Mouse (Mus musculus) intestine, embryonic 14.5 days (tissue): ENCODE data around the gene Zfp287. TPM values are rescaled to one million over a fixed set of nuclear protein-coding genes. Genes with fewer than 3 reads are reported as not detected.

Experiments used
- ATAC-seq: fragments of 200-750 bp; cut with Nextera tagmentation; replicated peaks from 2 replicates; pipeline ENCODE4 v1.8.0; 2017; ENCODE audit warnings: low read depth, moderate number of reproducible peaks, moderate TSS enrichment, moderate library complexity; ENCODE audit not compliant: low FRiP score, low TSS enrichment
- DNase-seq: peaks from one replicate; pipeline ENCODE4 v3.0.0-alpha.2; 2018; ENCODE audit warnings: low spot score
- H3K27ac ChIP-seq: fragments of 300-500 bp; sonication (generic); 2 replicates; pipeline ENCODE4 v1.5.1; 2014; ENCODE audit warnings: low read depth, mild to moderate bottlenecking, control low read depth
- H3K27me3 ChIP-seq: fragments of 300-500 bp; sonication (generic); replicated peaks from 2 replicates; pipeline ENCODE4 v1.6.1; 2014; ENCODE audit warnings: low read length, control low read depth; ENCODE audit not compliant: control insufficient read depth, insufficient read depth
- H3K36me3 ChIP-seq: fragments of 300-500 bp; sonication (generic); 2 replicates; pipeline ENCODE4 v1.6.1; 2014; ENCODE audit warnings: low read length, control low read depth; ENCODE audit not compliant: control insufficient read depth, insufficient read depth
- H3K4me1 ChIP-seq: fragments of 300-500 bp; sonication (generic); replicated peaks from 2 replicates; pipeline ENCODE4 v1.6.1; 2014; ENCODE audit warnings: low read length, control low read depth, mixed read lengths; ENCODE audit not compliant: control insufficient read depth, insufficient read depth
- H3K4me2 ChIP-seq: fragments of 300-500 bp; sonication (generic); 2 replicates; pipeline ENCODE4 v1.6.1; 2014; ENCODE audit warnings: low read length
- H3K4me3 ChIP-seq: fragments of 300-500 bp; sonication (generic); 2 replicates; pipeline ENCODE4 v1.5.1; 2014; ENCODE audit warnings: low read depth, low read length, control low read depth, mixed read lengths
- H3K9ac ChIP-seq: fragments of 300-500 bp; sonication (generic); 2 replicates; pipeline ENCODE4 v1.6.1; 2014; ENCODE audit warnings: mild to moderate bottlenecking, low read length
- H3K9me3 ChIP-seq: fragments of 300-500 bp; sonication (generic); 2 replicates; pipeline ENCODE4 v1.6.1; 2016; ENCODE audit warnings: low read length, control low read depth; ENCODE audit not compliant: control insufficient read depth
- WGBS: fragments of 180-500 bp; shearing (Covaris S2); extraction: QIAGEN DNeasy Blood & Tissue Kit; methylation state at CpG from one replicate; pipeline ENCODE4 v1.1.7; 2014; 5-methylcytosine and 5-hydroxymethylcytosine counted together
- polyA plus RNA-seq: library from polyadenylated mRNA; unstranded; fragments of >200 nt; fragmentation: Nextera tagmentation; extraction: Ambion mirVana; gene quantifications from 2 replicates; pipeline ENCODE4 v1.2.1, GENCODE M21; 2014

Gene Zfp287
- polyA plus RNA-seq, 1 experiment from 2014 or later, result 7.7 TPM

DNA sequence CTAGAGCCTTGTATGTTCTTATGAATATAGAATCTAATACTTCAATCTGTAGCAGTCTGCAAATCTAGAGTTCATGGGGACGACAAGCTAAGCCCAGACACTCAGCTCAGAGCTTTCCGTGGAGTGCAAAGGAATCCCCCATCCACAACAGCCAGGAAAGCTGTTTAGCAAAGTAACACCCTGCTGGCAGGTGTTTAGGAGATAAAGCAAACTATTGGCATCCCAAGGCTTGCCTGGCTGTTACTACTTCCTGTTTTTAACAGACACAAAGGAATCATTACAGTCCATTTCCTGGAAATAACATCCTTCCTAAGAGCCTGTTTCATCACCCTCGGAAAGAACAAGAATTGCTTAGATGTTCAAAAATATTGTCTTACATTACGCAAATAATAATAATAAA is 70.8 kb downstream of the Zfp287 start:
- ATAC-seq (no peak), DNase-seq (no peak)
- H3K9ac ChIP-seq, result no peak overlapping the region
- WGBS, result 53% methylated on average over 4 of the region's 4 CpGs
- no peak overlapping the region for H3K4me2 ChIP-seq
- H3K36me3 ChIP-seq, result peaks cover 22% of the 10 kb centered on the region
- H3K27me3 ChIP-seq, result no peaks in the 10 kb centered on the region
- H3K4me3 ChIP-seq, result no peak overlapping the region
- no peaks in the 10 kb centered on the region for H3K4me1 ChIP-seq
- no peak overlapping the region for H3K27ac ChIP-seq
- H3K9me3 ChIP-seq, result no peaks in the 10 kb centered on the region

GRCm38 (mm10) chr11:62652080-62652479 is 79.6 kb downstream of the Zfp287 start:
- 86% methylated on average over 3 of the region's 3 CpGs for WGBS
- DNase-seq, result no peak
- ATAC-seq, result no peak
- peaks cover 17% of the 10 kb centered on the region; the same call in 1 of the 2 replicates for H3K36me3 ChIP-seq
- no peaks in the 10 kb centered on the region for H3K9me3 ChIP-seq
- H3K27me3 ChIP-seq, result no peaks in the 10 kb centered on the region
- no peak overlapping the region for H3K4me2 ChIP-seq
- peaks cover 8% of the 10 kb centered on the region for H3K4me1 ChIP-seq
- no peak overlapping the region for H3K9ac ChIP-seq
- H3K4me3 ChIP-seq, result no peak overlapping the region
- H3K27ac ChIP-seq, result no peak overlapping the region

DNA sequence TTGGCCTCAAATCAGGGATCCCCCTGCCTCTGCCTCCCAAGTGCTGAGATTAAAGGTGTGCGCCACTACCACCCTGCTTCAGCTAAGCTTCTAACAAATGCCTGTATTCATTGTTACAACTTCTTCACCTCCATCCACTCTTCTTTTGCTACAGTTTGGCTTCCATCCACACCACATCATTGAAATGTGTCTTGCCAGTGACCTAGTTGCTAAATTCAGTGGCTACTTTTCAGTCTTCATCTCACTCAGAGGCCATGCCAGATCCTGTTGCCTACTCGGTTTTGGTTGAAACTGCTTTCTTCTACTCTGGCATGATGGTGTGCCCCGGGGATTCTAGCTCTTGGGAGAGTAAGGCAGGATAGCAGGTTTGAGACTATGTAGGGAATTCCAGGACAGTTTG is 80.1 kb downstream of the Zfp287 start:
- H3K4me2 ChIP-seq, result no peak overlapping the region
- H3K27ac ChIP-seq, result no peak overlapping the region
- H3K4me3 ChIP-seq, result no peak overlapping the region
- H3K9ac ChIP-seq, result no peak overlapping the region
- WGBS, result 90% methylated on average over 3 of the region's 3 CpGs
- no peaks in the 10 kb centered on the region for H3K9me3 ChIP-seq
- no peak for ATAC-seq
- no peak for DNase-seq
- H3K4me1 ChIP-seq, result peaks cover 13% of the 10 kb centered on the region
- H3K27me3 ChIP-seq, result no peaks in the 10 kb centered on the region
- peaks cover 17% of the 10 kb centered on the region; the same call in 1 of the 2 replicates for H3K36me3 ChIP-seq

Other genes starting within 250 kb of the Zfp287 start
- 31.1 and 44.9 TPM in 2 replicates for gene Cenpv, start 192.6 kb downstream of the Zfp287 start, polyA plus RNA-seq
- gene Ubb, start 180.7 kb downstream of the Zfp287 start, polyA plus RNA-seq, result 2,820 and 3,158 TPM in 2 replicates
- gene Trpv2, start 157.4 kb downstream of the Zfp287 start, polyA plus RNA-seq, result 11.6 and 12.4 TPM in 2 replicates
- 12.9 and 13.7 TPM in 2 replicates for gene Lrrc75a, start 83.4 kb downstream of the Zfp287 start, polyA plus RNA-seq
- 56.7 and 57.4 TPM in 2 replicates for gene Mmgt2, start 83.2 kb downstream of the Zfp287 start, polyA plus RNA-seq
- 0.73 TPM in 1 of 2 replicates, not detected in the other for gene Gm10428, start 21.2 kb upstream of the Zfp287 start, polyA plus RNA-seq
- 19.3 and 20.3 TPM in 2 replicates for gene Zfp286, start 57.6 kb upstream of the Zfp287 start, polyA plus RNA-seq
- 13.1 and 14.4 TPM in 2 replicates for gene Trim16, start 88.3 kb upstream of the Zfp287 start, polyA plus RNA-seq
- 0.26 and 0.55 TPM in 2 replicates for gene Fbxw10, start 115.2 kb upstream of the Zfp287 start, polyA plus RNA-seq
- gene Tvp23b, start 147.6 kb upstream of the Zfp287 start, polyA plus RNA-seq, result 59.3 and 61.8 TPM in 2 replicates
- gene Cdrt4, start 219.3 kb upstream of the Zfp287 start, polyA plus RNA-seq, result 0.35 TPM in 1 of 2 replicates, not detected in the other